Mouse (Mus musculus) embryonic facial prominence, embryonic 12.5 days (tissue): ENCODE measurements around the gene Omp. TPM values are rescaled to one million over a fixed set of nuclear protein-coding genes. Genes with fewer than 3 reads are reported as not detected.

Experiments
- ATAC-seq: fragments of 200-750 bp; cut with Nextera tagmentation; 2 replicates; pipeline ENCODE4 v1.8.0; 2017; ENCODE audit not compliant: insufficient number of reproducible peaks, insufficient read depth, low FRiP score, low TSS enrichment
- H3K27ac ChIP-seq: fragments of 300-500 bp; sonication (generic); 2 replicates; pipeline ENCODE4 v1.5.1; 2016; ENCODE audit warnings: mild to moderate bottlenecking
- H3K27me3 ChIP-seq: fragments of 300-500 bp; sonication (generic); 2 replicates; pipeline ENCODE4 v1.6.1; 2016; ENCODE audit warnings: mild to moderate bottlenecking, moderate library complexity
- H3K36me3 ChIP-seq: fragments of 300-500 bp; sonication (generic); 2 replicates; pipeline ENCODE4 v1.6.1; 2016; ENCODE audit warnings: mild to moderate bottlenecking
- H3K4me1 ChIP-seq: fragments of 300-500 bp; sonication (generic); 2 replicates; pipeline ENCODE4 v1.6.1; 2016
- H3K4me2 ChIP-seq: fragments of 300-500 bp; sonication (generic); replicated peaks from 2 replicates; pipeline ENCODE4 v1.6.1; 2016; ENCODE audit warnings: mild to moderate bottlenecking, moderate library complexity
- H3K4me3 ChIP-seq: fragments of 300-500 bp; sonication (generic); 2 replicates; pipeline ENCODE4 v1.5.1; 2016; ENCODE audit warnings: mild to moderate bottlenecking
- H3K9ac ChIP-seq: fragments of 300-500 bp; sonication (generic); 2 replicates; pipeline ENCODE4 v1.6.1; 2016; ENCODE audit warnings: mild to moderate bottlenecking, moderate library complexity
- H3K9me3 ChIP-seq: fragments of 300-500 bp; sonication (generic); 2 replicates; pipeline ENCODE4 v1.6.1; 2016; ENCODE audit warnings: mild to moderate bottlenecking, moderate library complexity
- WGBS: fragments of 180-500 bp; shearing (Covaris S2); methylation state at CpG from one replicate; pipeline ENCODE4 v1.1.7; 2016; 5-methylcytosine and 5-hydroxymethylcytosine counted together
- polyA plus RNA-seq: library from polyadenylated mRNA; unstranded; fragments of >200 nt; fragmentation: Nextera tagmentation; extraction: Ambion mirVana; gene quantifications from 2 replicates; pipeline ENCODE4 v1.2.1, GENCODE M21; 2016

Gene Omp
- polyA plus RNA-seq, 1 experiment from 2014 or later, result 0.46 TPM

GRCm38 (mm10) chr7:98152400-98152799, 7.1 kb upstream of the Omp start:
- no peaks in the 10 kb centered on the region for H3K9me3 ChIP-seq
- H3K4me1 ChIP-seq, result peaks cover 14% of the 10 kb centered on the region; the same call in 1 of the 2 replicates
- ATAC-seq, result no peak
- no peak overlapping the region for H3K9ac ChIP-seq
- H3K27me3 ChIP-seq, result no peaks in the 10 kb centered on the region
- H3K4me3 ChIP-seq, result no peak overlapping the region
- 45% methylated on average over 8 of the region's 8 CpGs for WGBS
- no peaks in the 10 kb centered on the region for H3K36me3 ChIP-seq
- no peak overlapping the region for H3K4me2 ChIP-seq
- no peak overlapping the region for H3K27ac ChIP-seq

GRCm38 (mm10) chr7:98150525-98150924, 5.2 kb upstream of the Omp start:
- Histone ChIP-seq H3K4me1 (peaks cover 14% of the 10 kb centered on the region; the same call in 1 of the 2 replicates), H3K27ac (no peak overlapping the region), H3K4me2 (no peak overlapping the region), H3K4me3 (no peak overlapping the region), H3K36me3 (no peaks in the 10 kb centered on the region), H3K9ac (no peak overlapping the region), H3K27me3 (no peaks in the 10 kb centered on the region), H3K9me3 (no peaks in the 10 kb centered on the region)
- ATAC-seq, result no peak
- 60% methylated on average over 5 of the region's 5 CpGs for WGBS

- H3K27ac ChIP-seq, result no peak overlapping the region
- no peak for ATAC-seq
- WGBS, result 10% methylated on average over 3 of the region's 3 CpGs
- H3K27me3 ChIP-seq, result no peaks in the 10 kb centered on the region
- H3K36me3 ChIP-seq, result no peaks in the 10 kb centered on the region
- H3K4me2 ChIP-seq, result no peak overlapping the region
- peaks cover 14% of the 10 kb centered on the region; the same call in 1 of the 2 replicates for H3K4me1 ChIP-seq
- no peak overlapping the region for H3K4me3 ChIP-seq
- no peak overlapping the region for H3K9ac ChIP-seq
- H3K9me3 ChIP-seq, result no peaks in the 10 kb centered on the region
These were observed 4.5 kb upstream of the Omp start for GRCm38 (mm10) chr7:98149802-98150201.

GRCm38 (mm10) chr7:98148721-98149407, 3.6 kb upstream of the Omp start:
- ATAC-seq, result no peak
- Histone ChIP-seq H3K27me3 (no peaks in the 10 kb centered on the region), H3K27ac (no peak overlapping the region), H3K9ac (no peak overlapping the region), H3K4me3 (no peak overlapping the region), H3K4me2 (no peak overlapping the region), H3K36me3 (no peaks in the 10 kb centered on the region), H3K4me1 (peaks cover 14% of the 10 kb centered on the region; the same call in 1 of the 2 replicates), H3K9me3 (no peaks in the 10 kb centered on the region)
- WGBS, result 68% methylated on average over 10 of the region's 10 CpGs

- Histone ChIP-seq H3K36me3 (no peaks in the 10 kb centered on the region), H3K9me3 (no peaks in the 10 kb centered on the region), H3K27ac (no peak overlapping the region), H3K4me1 (peaks cover 14% of the 10 kb centered on the region; the same call in 1 of the 2 replicates), H3K9ac (no peak overlapping the region), H3K27me3 (no peaks in the 10 kb centered on the region), H3K4me3 (no peak overlapping the region), H3K4me2 (no peak overlapping the region)
- WGBS, result 76% methylated on average over 8 of the region's 8 CpGs
- no peak for ATAC-seq
These were observed 2.5 kb upstream of the Omp start for GRCm38 (mm10) chr7:98147766-98148165.

GRCm38 (mm10) chr7:98146447-98146845, 1.1 kb upstream of the Omp start:
- H3K9ac ChIP-seq, result no peak overlapping the region
- H3K27me3 ChIP-seq, result no peaks in the 10 kb centered on the region
- H3K27ac ChIP-seq, result no peak overlapping the region
- no peak overlapping the region for H3K4me2 ChIP-seq
- ATAC-seq, result no peak
- no peaks in the 10 kb centered on the region for H3K36me3 ChIP-seq
- H3K9me3 ChIP-seq, result no peaks in the 10 kb centered on the region
- WGBS, result 68% methylated on average over 8 of the region's 8 CpGs
- H3K4me1 ChIP-seq, result peaks cover 9% of the 10 kb centered on the region; the same call in 1 of the 2 replicates
- H3K4me3 ChIP-seq, result no peak overlapping the region

- H3K9ac ChIP-seq, result no peak overlapping the region
- 75% methylated on average over 12 of the region's 12 CpGs for WGBS
- H3K27me3 ChIP-seq, result no peaks in the 10 kb centered on the region
- H3K9me3 ChIP-seq, result no peaks in the 10 kb centered on the region
- peaks cover 9% of the 10 kb centered on the region; the same call in 1 of the 2 replicates for H3K4me1 ChIP-seq
- H3K36me3 ChIP-seq, result no peaks in the 10 kb centered on the region
- H3K4me3 ChIP-seq, result no peak overlapping the region
- no peak overlapping the region for H3K4me2 ChIP-seq
- H3K27ac ChIP-seq, result no peak overlapping the region
- ATAC-seq, result no peak
These were observed 642 bp upstream of the Omp start for GRCm38 (mm10) chr7:98145842-98146446.

- Histone ChIP-seq H3K27me3 (no peaks in the 10 kb centered on the region), H3K27ac (no peak overlapping the region), H3K4me2 (no peak overlapping the region), H3K9ac (no peak overlapping the region), H3K4me3 (no peak overlapping the region), H3K9me3 (no peaks in the 10 kb centered on the region), H3K4me1 (no peaks in the 10 kb centered on the region), H3K36me3 (no peaks in the 10 kb centered on the region)
- 62% methylated on average over 3 of the region's 3 CpGs for WGBS
- ATAC-seq, result no peak
These were observed 2.7 kb downstream of the Omp start for GRCm38 (mm10) chr7:98142648-98143047.

GRCm38 (mm10) chr7:98142247-98142646, 3.1 kb downstream of the Omp start:
- Histone ChIP-seq H3K9me3 (no peaks in the 10 kb centered on the region), H3K4me2 (no peak overlapping the region), H3K4me1 (no peaks in the 10 kb centered on the region), H3K27ac (no peak overlapping the region), H3K36me3 (no peaks in the 10 kb centered on the region), H3K9ac (no peak overlapping the region), H3K27me3 (no peaks in the 10 kb centered on the region), H3K4me3 (no peak overlapping the region)
- 50% methylated on average over 8 of the region's 8 CpGs for WGBS
- ATAC-seq, result no peak

GRCm38 (mm10) chr7:98141206-98141605, 4.1 kb downstream of the Omp start:
- no peak for ATAC-seq
- WGBS, result 56% methylated on average over 3 of the region's 3 CpGs

GRCm38 (mm10) chr7:98140597-98140996, 4.7 kb downstream of the Omp start:
- WGBS, result 48% methylated on average over 2 of the region's 2 CpGs
- ATAC-seq, result no peak
- Histone ChIP-seq H3K9me3 (no peaks in the 10 kb centered on the region), H3K9ac (no peak overlapping the region), H3K36me3 (no peaks in the 10 kb centered on the region), H3K27ac (no peak overlapping the region), H3K4me1 (no peaks in the 10 kb centered on the region), H3K27me3 (no peaks in the 10 kb centered on the region), H3K4me2 (no peak overlapping the region), H3K4me3 (no peak overlapping the region)

More at GRCm38 (mm10) chr7:98141206-98141605, 4.1 kb downstream of the Omp start:
- no peak overlapping the region for H3K4me3 ChIP-seq
- no peaks in the 10 kb centered on the region for H3K27me3 ChIP-seq
- H3K9ac ChIP-seq, result no peak overlapping the region
- H3K36me3 ChIP-seq, result no peaks in the 10 kb centered on the region
- H3K9me3 ChIP-seq, result no peaks in the 10 kb centered on the region
- no peak overlapping the region for H3K27ac ChIP-seq
- H3K4me1 ChIP-seq, result no peaks in the 10 kb centered on the region
- H3K4me2 ChIP-seq, result no peak overlapping the region

GRCm38 (mm10) chr7:98139216-98139615, 6.1 kb downstream of the Omp start:
- WGBS, result 15% methylated on average over 9 of the region's 9 CpGs
- Histone ChIP-seq H3K4me3 (no peak overlapping the region), H3K4me2 (no peak overlapping the region), H3K4me1 (no peaks in the 10 kb centered on the region), H3K9ac (no peak overlapping the region), H3K27me3 (no peaks in the 10 kb centered on the region), H3K9me3 (no peaks in the 10 kb centered on the region), H3K27ac (no peak overlapping the region), H3K36me3 (no peaks in the 10 kb centered on the region)
- no peak for ATAC-seq
